Mouse (Mus musculus) left cerebral cortex, postnatal 36 days (tissue): ENCODE data around the gene Stmn1. TPM values are rescaled to one million over a fixed set of nuclear protein-coding genes. Genes with fewer than 3 reads are reported as not detected.

ENCODE experiments used
- DNase-seq, 2 experiments: peaks; one replicate each; pipeline ENCODE4 v3.0.0; 2021 to 2022; ENCODE audit warnings: low spot score in 2 of 2, mixed read lengths in 1 of 2
- intact Hi-C: fragments of 180-260 bp; cut with DNase I; formaldehyde crosslinking; loops from one replicate; pipeline ENCODE4 v1.15.1; 2025
- microRNA-seq: library from miRNA; unstranded; fragments of <30 nt; microRNA quantifications from one replicate; pipeline ENCODE4 v1.2.0, GENCODE M21; 2022
- total RNA-seq, 2 experiments: library from RNA; stranded (reverse); gene quantifications; 2 replicates each; pipeline ENCODE4 v1.2.3; 2021

Stmn1 gene
- total RNA-seq, 2 experiments from 2014 or later = 1,022 to 1,141 TPM

- DNase-seq = no peak
Measured at GRCm38 (mm10) chr4:134503686-134504357, 35.7 kb downstream of the Stmn1 start.

DNA sequence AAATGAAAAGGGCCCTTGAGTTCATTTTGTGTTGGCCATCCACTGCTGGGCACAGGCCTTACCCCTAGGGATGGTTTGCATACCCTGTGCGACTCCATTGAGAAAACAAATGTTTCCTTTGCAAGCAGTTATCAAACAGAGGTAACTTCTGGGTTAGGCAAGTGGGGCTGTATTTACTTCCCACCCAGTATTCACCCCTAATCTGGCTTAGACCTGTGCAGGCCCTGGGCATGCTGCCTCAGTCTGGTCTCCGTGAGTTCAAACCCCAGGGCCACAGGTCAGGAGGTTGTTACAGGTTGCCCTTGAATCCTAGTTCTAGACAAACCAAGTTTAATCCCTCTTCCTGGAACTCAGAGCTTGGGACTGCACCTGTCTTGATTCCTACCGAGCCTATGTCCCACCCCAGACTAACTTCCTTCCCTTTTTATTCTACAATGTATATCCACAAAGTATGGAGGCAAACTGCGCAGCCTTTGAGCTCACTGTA is 37.2 kb downstream of the Stmn1 start:
- no peak for DNase-seq
- intact Hi-C loops = no loop called here

More at GRCm38 (mm10) chr4:134503686-134504357, 35.7 kb downstream of the Stmn1 start:
- intact Hi-C loops = no loop called here

GRCm38 (mm10) chr4:134505966-134506594 is 38.0 kb downstream of the Stmn1 start:
- DNase-seq = no peak
- intact Hi-C loops = no loop called here

- intact Hi-C loops = no loop called here
- DNase-seq = no peak
Measured at GRCm38 (mm10) chr4:134506713-134507112, 38.6 kb downstream of the Stmn1 start.

- intact Hi-C loops = no loop called here
- no peak for DNase-seq
Measured at GRCm38 (mm10) chr4:134510396-134510795, 42.3 kb downstream of the Stmn1 start.

- intact Hi-C loops = no loop called here
- peak; percentile 77 to 84 for DNase-seq
Measured at GRCm38 (mm10) chr4:134510845-134511411, 42.8 kb downstream of the Stmn1 start, which contains the start of gene Aunip. Gene Aunip, plus strand, starts transcription at chr4:134510999.

GRCm38 (mm10) chr4:134511730-134512129 is 43.6 kb downstream of the Stmn1 start:
- intact Hi-C loops = no loop called here
- no peak for DNase-seq

DNA sequence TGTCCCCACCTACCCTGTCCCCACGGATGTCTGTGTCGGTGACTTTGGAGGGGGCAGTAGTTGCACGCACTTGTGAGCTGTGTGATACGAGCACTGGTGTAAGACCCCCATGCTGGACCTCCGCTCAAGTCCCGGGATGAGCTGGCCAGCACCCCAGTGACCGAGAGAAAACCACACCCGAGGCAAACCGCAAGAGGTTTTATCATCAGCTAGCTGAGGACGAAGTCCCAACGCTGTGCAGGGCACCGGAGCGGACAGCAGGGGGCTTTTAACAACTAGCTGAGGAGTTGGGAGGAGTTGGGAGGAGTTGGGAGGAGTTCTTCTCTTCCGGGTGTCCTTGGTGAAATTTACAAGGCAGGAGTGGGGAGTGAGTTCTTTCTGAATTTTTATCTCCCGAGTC is 44.7 kb downstream of the Stmn1 start:
- intact Hi-C loops = no loop called here
- no peak for DNase-seq

DNA sequence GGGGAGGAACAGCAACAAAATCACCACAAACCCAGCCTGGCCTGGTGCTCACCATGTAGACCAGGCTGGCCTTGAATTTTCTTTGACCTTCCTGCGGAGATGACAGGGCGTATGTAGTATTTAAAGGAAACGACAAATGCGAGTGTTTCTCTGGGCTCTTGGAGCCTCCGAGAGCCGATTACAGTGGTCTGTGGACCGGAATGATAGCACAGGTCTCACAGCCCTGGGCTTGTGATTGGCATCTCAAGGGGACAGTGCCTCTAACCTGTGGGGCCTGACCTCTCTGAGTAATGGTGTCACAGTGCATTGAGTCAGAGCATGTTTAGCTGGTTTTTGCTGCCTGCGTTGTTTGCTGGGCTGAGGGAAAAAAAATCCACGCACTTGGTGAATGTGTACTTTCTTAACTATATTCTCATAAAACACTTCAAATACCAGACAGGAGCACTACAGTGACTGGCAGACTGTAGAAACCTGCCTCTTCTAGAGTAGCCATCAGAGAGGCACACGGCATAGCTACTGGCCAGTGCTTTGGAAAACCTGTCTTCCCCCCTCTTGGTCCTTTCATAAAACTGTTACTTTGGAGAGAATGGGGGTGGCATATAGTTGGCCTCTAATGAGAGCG is 46.3 kb downstream of the Stmn1 start:
- DNase-seq = no peak
- intact Hi-C loops = no loop called here

DNA sequence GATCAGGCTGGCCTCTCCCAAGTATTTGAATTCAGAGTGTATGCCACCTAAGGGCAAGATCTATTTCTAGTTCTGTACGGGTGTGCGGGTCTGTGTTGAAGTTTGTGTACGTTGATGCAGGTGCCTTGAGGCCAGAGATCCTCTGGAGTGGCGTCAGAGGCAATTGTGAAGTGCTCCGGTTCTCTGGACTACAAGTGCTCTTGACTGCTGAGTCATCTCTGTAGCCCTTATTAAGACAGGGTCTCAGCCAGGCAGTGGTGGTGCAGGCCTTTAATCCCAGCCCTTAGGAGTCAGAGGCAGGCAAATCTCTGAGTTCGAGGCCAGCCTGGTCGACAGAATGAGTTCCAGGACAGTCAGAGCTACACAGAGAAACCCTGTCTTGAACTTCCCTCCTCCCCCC is 47.5 kb downstream of the Stmn1 start:
- intact Hi-C loops = loop anchor here (2.0 kb wide), 1 partner anchor 19 kb away; the partner anchor contains the start of gene Mtfr1l

GRCm38 (mm10) chr4:134516981-134517380 is 48.9 kb downstream of the Stmn1 start:
- intact Hi-C loops = loop anchor here (2.0 kb wide), 1 partner anchor 18 kb away; the partner anchor contains the start of gene Mtfr1l
- DNase-seq = peak; percentile 35 to 47

More for the DNA sequence above, 47.5 kb downstream of the Stmn1 start:
- no peak for DNase-seq

DNA sequence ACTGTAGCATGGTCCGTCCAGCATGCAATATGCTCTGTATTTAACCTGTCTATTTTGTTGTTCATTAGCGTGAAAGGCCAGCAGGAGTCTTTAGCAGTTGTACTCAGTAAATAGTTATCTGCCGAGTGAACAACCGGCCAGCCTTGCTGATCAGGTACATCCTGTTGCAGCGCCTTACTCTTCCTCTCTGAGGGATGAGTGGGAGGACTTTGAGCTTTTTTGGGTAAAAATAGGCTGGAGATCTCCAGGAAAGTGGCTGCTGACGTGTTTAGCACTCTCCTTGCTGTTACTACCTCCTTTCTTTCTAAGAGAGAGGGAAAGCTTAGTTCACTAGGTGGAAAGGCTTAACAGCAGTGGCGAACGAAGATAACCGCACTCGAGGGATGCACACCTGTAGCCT is 49.6 kb downstream of the Stmn1 start:
- DNase-seq = peak in 1 of 2 experiments; percentile 48
- intact Hi-C loops = loop anchor here (2.0 kb wide), 1 partner anchor 17 kb away; the partner anchor contains the start of gene Mtfr1l

GRCm38 (mm10) chr4:134518541-134518940 is 50.4 kb downstream of the Stmn1 start:
- DNase-seq = no peak
- intact Hi-C loops = no loop called here

- intact Hi-C loops = no loop called here
- DNase-seq = no peak
Measured at GRCm38 (mm10) chr4:134519281-134519680, 51.2 kb downstream of the Stmn1 start.

Small RNA genes lying within 50 kb of the gene (microRNA-seq; reads per million reads assigned to microRNA genes)
- gene Gm23634 = 3.6 reads per million, percentile 9 among the genes with 10 or more reads in this experiment

Other genes with a start within 250 kb of the Stmn1 start
- not detected for gene Catsper4, start 240.9 kb upstream of the Stmn1 start, total RNA-seq
- gene Cnksr1, start 229.9 kb upstream of the Stmn1 start, total RNA-seq = under 1 TPM; 0.27 to 0.66 TPM
- under 1 TPM in 1 of 2 experiments, not detected in 1; 0.47 TPM for gene E130218I03Rik, start 224.7 kb upstream of the Stmn1 start, total RNA-seq
- gene Zfp593, start 222.7 kb upstream of the Stmn1 start, total RNA-seq = 10 to 100 TPM in 1 of 2 experiments, 1 to 10 TPM in 1; 9.2 to 13.2 TPM
- not detected for gene Gm30191, start 221.4 kb upstream of the Stmn1 start, total RNA-seq
- gene Grrp1, start 214.2 kb upstream of the Stmn1 start, total RNA-seq = 1 to 10 TPM; 2.8 to 3.4 TPM
- 10 to 100 TPM; 18.1 to 21.6 TPM for gene Pdik1l, start 180.4 kb upstream of the Stmn1 start, total RNA-seq
- gene Trim63, start 153.2 kb upstream of the Stmn1 start, total RNA-seq = under 1 TPM; 0.22 to 0.27 TPM
- gene Slc30a2, start 125.1 kb upstream of the Stmn1 start, total RNA-seq = not detected
- 10 to 100 TPM; 46.2 to 60.6 TPM for gene Extl1, start 84.5 kb upstream of the Stmn1 start, total RNA-seq
- gene Pafah2, start 72.0 kb upstream of the Stmn1 start, total RNA-seq = 1 to 10 TPM; 6.7 to 7.5 TPM
- gene Paqr7, start 28.4 kb downstream of the Stmn1 start, total RNA-seq = 10 to 100 TPM; 56.5 to 65.6 TPM
- gene Aunip, start 42.7 kb downstream of the Stmn1 start, total RNA-seq = under 1 TPM in 1 of 2 experiments, not detected in 1; 0.32 TPM
- 10 to 100 TPM; 61.9 to 70.2 TPM for gene Mtfr1l, start 67.1 kb downstream of the Stmn1 start, total RNA-seq
- gene Selenon, start 83.8 kb downstream of the Stmn1 start, total RNA-seq = 10 to 100 TPM; 19.6 to 21.2 TPM
- gene Man1c1, start 236.0 kb downstream of the Stmn1 start, total RNA-seq = 10 to 100 TPM; 37.8 to 42.0 TPM